Mouse (Mus musculus): ENCODE data around the gene Noto.

DNA sequence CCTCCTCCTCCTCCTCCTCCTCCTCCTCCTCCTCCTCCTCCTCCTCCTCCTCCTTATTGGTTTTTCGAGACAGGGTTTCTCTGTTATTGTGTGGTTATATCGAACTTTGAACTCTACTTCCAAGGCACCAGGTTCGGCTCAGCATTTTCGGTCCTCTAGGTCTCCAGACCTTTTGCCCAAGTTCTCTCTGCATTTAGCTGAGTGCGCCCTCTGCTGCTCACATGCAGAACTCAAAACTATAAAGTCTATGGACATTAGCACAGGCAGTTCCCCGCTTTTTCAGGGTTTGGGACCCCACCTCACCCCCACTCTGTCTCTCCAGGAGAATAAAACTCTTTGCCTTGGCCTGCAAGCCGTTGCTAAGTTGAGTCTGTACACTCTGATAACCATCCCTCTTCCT lies 31.9 kb upstream of the Noto start:
- no peak for TF ChIP-seq GATA1 (IDR thresholded peaks at IDR 0.05; ENCODE audit: low read length)
- no peak for TF ChIP-seq TAL1 (IDR thresholded peaks at IDR 0.05; ENCODE audit: low read length)
